Mouse (Mus musculus) heart, embryonic 16.5 days (tissue): Measurements from ENCODE around the gene Endov. TPM values are rescaled to one million over a fixed set of nuclear protein-coding genes. Genes with fewer than 3 reads are reported as not detected.

Source experiments
- ATAC-seq: fragments of 200-750 bp; cut with Nextera tagmentation; replicated peaks from 2 replicates; pipeline ENCODE4 v1.8.0; 2017; ENCODE audit warnings: moderate number of reproducible peaks; ENCODE audit not compliant: insufficient read depth, low FRiP score; ENCODE audit errors: extremely low read depth
- H3K27ac ChIP-seq: fragments of 300-500 bp; sonication (generic); 2 replicates; pipeline ENCODE4 v1.5.1; 2014; ENCODE audit warnings: mild to moderate bottlenecking, low read length, control low read depth, moderate library complexity
- H3K27me3 ChIP-seq: fragments of 300-500 bp; sonication (generic); 2 replicates; pipeline ENCODE4 v1.6.1; 2014; ENCODE audit warnings: low read length, mixed read lengths; ENCODE audit not compliant: control insufficient read depth, insufficient read depth
- H3K36me3 ChIP-seq: fragments of 300-500 bp; sonication (generic); 2 replicates; pipeline ENCODE4 v1.6.1; 2014; ENCODE audit not compliant: control insufficient read depth, insufficient read depth
- H3K4me1 ChIP-seq: fragments of 300-500 bp; sonication (generic); 2 replicates; pipeline ENCODE4 v1.6.1; 2014; ENCODE audit warnings: low read length, mixed read lengths; ENCODE audit not compliant: control insufficient read depth, insufficient read depth
- H3K4me2 ChIP-seq: fragments of 300-500 bp; sonication (generic); 2 replicates; pipeline ENCODE4 v1.6.1; 2014; ENCODE audit warnings: low read depth, mild to moderate bottlenecking, control low read depth, low read length
- H3K4me3 ChIP-seq: fragments of 300-500 bp; sonication (generic); 2 replicates; pipeline ENCODE4 v1.5.1; 2014; ENCODE audit warnings: mild to moderate bottlenecking, control low read depth, low read length
- H3K9ac ChIP-seq: fragments of 300-500 bp; sonication (generic); 2 replicates; pipeline ENCODE4 v1.6.1; 2014; ENCODE audit warnings: low read length, control low read depth
- H3K9me3 ChIP-seq: fragments of 300-500 bp; sonication (generic); replicated peaks from 2 replicates; pipeline ENCODE4 v1.6.1; 2016; ENCODE audit warnings: low read length; ENCODE audit not compliant: control insufficient read depth
- WGBS: fragments of 180-500 bp; shearing (Covaris S2); extraction: QIAGEN DNeasy Blood & Tissue Kit; methylation state at CpG from one replicate; pipeline ENCODE4 v1.1.7; 2014; 5-methylcytosine and 5-hydroxymethylcytosine counted together
- polyA plus RNA-seq: library from polyadenylated mRNA; unstranded; fragments of >200 nt; fragmentation: Nextera tagmentation; extraction: Ambion mirVana; gene quantifications from 2 replicates; pipeline ENCODE4 v1.2.1, GENCODE M21; 2015

Gene Endov
- polyA plus RNA-seq, 1 experiment from 2014 or later = 9.6 TPM

GRCm38 (mm10) chr11:119555170-119555569 lies 64.0 kb downstream of the Endov start:
- Histone ChIP-seq H3K27me3 (peaks cover 39% of the 10 kb centered on the region), H3K4me2 (no peak overlapping the region), H3K4me1 (peaks cover 3% of the 10 kb centered on the region), H3K36me3 (no peaks in the 10 kb centered on the region), H3K9ac (no peak overlapping the region), H3K27ac (no peak overlapping the region), H3K4me3 (no peak overlapping the region), H3K9me3 (no peaks in the 10 kb centered on the region)
- ATAC-seq = no peak
- WGBS = 69% methylated on average over 7 of the region's 7 CpGs

- Histone ChIP-seq H3K36me3 (no peaks in the 10 kb centered on the region), H3K4me2 (no peak overlapping the region), H3K9ac (no peak overlapping the region), H3K4me1 (peaks cover 3% of the 10 kb centered on the region), H3K27ac (no peak overlapping the region), H3K9me3 (no peaks in the 10 kb centered on the region), H3K27me3 (peaks cover 24% of the 10 kb centered on the region), H3K4me3 (no peak overlapping the region)
- WGBS = 41% methylated on average over 17 of the region's 17 CpGs
- no peak for ATAC-seq
Observed at GRCm38 (mm10) chr11:119557940-119558869, 67.1 kb downstream of the Endov start.

- WGBS = 14% methylated on average over 9 of the region's 9 CpGs
- H3K36me3 ChIP-seq = no peaks in the 10 kb centered on the region
- H3K27me3 ChIP-seq = peaks cover 23% of the 10 kb centered on the region
- peaks cover 3% of the 10 kb centered on the region for H3K4me1 ChIP-seq
- H3K9ac ChIP-seq = no peak overlapping the region
- H3K27ac ChIP-seq = no peak overlapping the region
- no peak; the same call in 1 of the 2 replicates for ATAC-seq
- H3K4me3 ChIP-seq = no peak overlapping the region
- H3K9me3 ChIP-seq = no peaks in the 10 kb centered on the region
- H3K4me2 ChIP-seq = no peak overlapping the region
Observed at GRCm38 (mm10) chr11:119558870-119559610, 67.9 kb downstream of the Endov start.

Other genes with a start within 250 kb of the Endov start
- gene Gaa, start 223.5 kb upstream of the Endov start, polyA plus RNA-seq = 92.3 and 95.9 TPM in 2 replicates
- gene Eif4a3, start 191.3 kb upstream of the Endov start, polyA plus RNA-seq = 248 and 252 TPM in 2 replicates
- gene Card14, start 183.6 kb upstream of the Endov start, polyA plus RNA-seq = 0.20 and 0.35 TPM in 2 replicates
- gene Sgsh, start 135.8 kb upstream of the Endov start, polyA plus RNA-seq = 4.7 and 6.1 TPM in 2 replicates
- gene Slc26a11, start 135.8 kb upstream of the Endov start, polyA plus RNA-seq = 10.2 TPM in 2 replicates
- 6.7 and 7.6 TPM in 2 replicates for gene Rnf213, start 98.2 kb upstream of the Endov start, polyA plus RNA-seq
- gene Nptx1, start 56.4 kb downstream of the Endov start, polyA plus RNA-seq = 0.69 and 0.74 TPM in 2 replicates
- gene Rptor, start 111.6 kb downstream of the Endov start, polyA plus RNA-seq = 7.0 and 7.7 TPM in 2 replicates